Mouse (Mus musculus) MEL (cell line): ENCODE results near the gene B230217C12Rik.
A peak's percentile ranks its signal among the peaks of the same experiment; 100 is the strongest.

Experiments used
- CTCF ChIP-seq, 3 experiments: IDR thresholded peaks in 2 of 3; conservative IDR thresholded peaks in 1 of 3; 2 replicates each; pipeline ENCODE4 v1.5.1; 2011 to 2012; ENCODE audit warnings: low read length in 3 of 3, low read depth in 2 of 3, mild to moderate bottlenecking in 2 of 3, improper control_type of control experiment in 1 of 3, inconsistent platforms in 1 of 3, mixed read lengths in 1 of 3, moderate library complexity in 1 of 3; ENCODE audit not compliant: control insufficient read depth in 1 of 3, insufficient read depth in 1 of 3, poor library complexity in 1 of 3, severe bottlenecking in 1 of 3
- E2F4 ChIP-seq: IDR thresholded peaks from 2 replicates; pipeline ENCODE4 v1.6.1; 2011; ENCODE audit warnings: low read depth, low read length, improper control_type of control experiment, borderline replicate concordance
- EP300 ChIP-seq, 2 experiments: IDR thresholded peaks; 2 replicates each; pipeline ENCODE4 v1.6.1; 2011; ENCODE audit warnings: improper control_type of control experiment in 2 of 2, low read length in 2 of 2, low read depth in 1 of 2, mild to moderate bottlenecking in 1 of 2
- ETS1 ChIP-seq: IDR thresholded peaks from 2 replicates; pipeline ENCODE4 v1.6.1; 2012; ENCODE audit warnings: low read depth, mild to moderate bottlenecking, inconsistent platforms, low read length, improper control_type of control experiment, moderate library complexity
- GABPA ChIP-seq: IDR thresholded peaks from 2 replicates; pipeline ENCODE4 v1.6.1; 2012; ENCODE audit warnings: low read depth, mild to moderate bottlenecking, inconsistent platforms, low read length, improper control_type of control experiment, moderate library complexity
- MXI1 ChIP-seq: IDR thresholded peaks from 2 replicates; pipeline ENCODE4 v1.6.1; 2011; ENCODE audit warnings: mild to moderate bottlenecking, low read depth, low read length, improper control_type of control experiment
- MYC ChIP-seq: IDR thresholded peaks from 2 replicates; pipeline ENCODE4 v1.6.1; 2011; ENCODE audit warnings: low read depth, mild to moderate bottlenecking, low read length, improper control_type of control experiment, moderate library complexity
- POLR2A ChIP-seq, 2 experiments: IDR thresholded peaks; 2 replicates each; pipeline ENCODE4 v1.6.1; 2011 to 2012; ENCODE audit warnings: low read length in 2 of 2, mild to moderate bottlenecking in 2 of 2, control low read depth in 1 of 2, improper control_type of control experiment in 1 of 2, low read depth in 1 of 2, moderate library complexity in 1 of 2; ENCODE audit not compliant: control insufficient read depth in 1 of 2, insufficient read depth in 1 of 2, poor library complexity in 1 of 2
- POLR2AphosphoS2 ChIP-seq: IDR thresholded peaks from 2 replicates; pipeline ENCODE4 v1.6.1; 2011; ENCODE audit warnings: low read length, improper control_type of control experiment
- RAD21 ChIP-seq: IDR thresholded peaks from 2 replicates; pipeline ENCODE4 v1.6.1; 2011; ENCODE audit warnings: mild to moderate bottlenecking, low read depth, low read length, improper control_type of control experiment
- TBP ChIP-seq: IDR thresholded peaks from 2 replicates; pipeline ENCODE4 v1.8.0; 2011; ENCODE audit warnings: low read depth, low read length, improper control_type of control experiment
- ZC3H11A ChIP-seq: IDR thresholded peaks from 2 replicates; pipeline ENCODE4 v1.6.1; 2012; ENCODE audit warnings: low read depth, mild to moderate bottlenecking, inconsistent platforms, low read length, improper control_type of control experiment

DNA sequence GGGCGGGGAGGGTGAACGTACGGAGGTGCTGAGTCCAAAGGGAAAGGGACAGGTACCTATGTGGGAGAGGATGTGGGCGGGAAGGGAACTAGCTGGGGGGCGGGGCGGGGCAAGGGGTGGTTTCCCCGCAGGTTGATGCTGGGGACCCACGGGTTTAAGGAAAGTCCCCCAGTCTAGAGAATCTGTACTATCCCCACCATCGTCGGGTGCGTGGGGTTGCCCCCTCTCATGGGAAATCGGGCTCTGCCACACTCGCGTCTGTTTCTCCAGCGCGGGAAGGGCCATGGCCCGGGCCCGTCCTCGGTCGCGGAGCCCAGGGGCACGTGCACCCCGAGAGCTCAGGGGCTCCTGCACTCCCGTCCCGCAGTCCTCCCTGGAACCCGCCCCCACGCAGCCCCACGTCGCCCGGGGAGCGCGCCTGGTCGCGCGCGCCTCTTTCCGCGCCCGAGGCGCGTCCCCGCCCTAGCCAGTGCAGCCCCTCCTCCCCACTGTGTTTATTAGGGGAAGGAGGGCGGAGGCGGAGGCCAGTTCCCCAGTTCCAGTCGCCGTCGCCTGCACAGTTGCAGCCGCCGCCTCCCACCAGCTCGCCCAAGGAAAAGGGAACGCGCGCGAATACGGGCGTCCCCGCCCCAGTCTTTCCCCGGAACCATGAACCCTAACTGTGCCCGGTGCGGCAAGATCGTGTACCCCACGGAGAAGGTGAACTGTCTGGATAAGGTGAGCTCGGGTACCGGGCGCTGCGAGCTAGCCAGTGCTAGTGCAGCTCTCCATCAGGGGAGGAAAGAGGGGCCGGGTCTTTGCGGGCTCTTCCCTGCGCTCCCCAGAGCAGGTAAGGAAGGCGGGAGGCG lies 41.2 kb upstream of the B230217C12Rik start:
- no peak for TF ChIP-seq CTCF (IDR thresholded peaks at IDR 0.05 in 2 of 3, conservative IDR thresholded peaks at IDR 0.05 in 1 of 3; ENCODE audit: control insufficient read depth in 1 of 3, insufficient read depth in 1 of 3, low read depth in 2 of 3, low read length in 3 of 3, poor library complexity in 1 of 3, severe bottlenecking in 1 of 3)
- peak; percentile 61 to 69; a peak in 3 of 4 replicates for TF ChIP-seq POLR2A (IDR thresholded peaks at IDR 0.05; ENCODE audit: control insufficient read depth in 1 of 2, insufficient read depth in 1 of 2, low read depth in 1 of 2, low read length in 2 of 2, poor library complexity in 1 of 2)
- no peak for TF ChIP-seq POLR2AphosphoS2
- no peak for TF ChIP-seq GABPA
- TF ChIP-seq MXI1: peak; percentile 90
- no peak for TF ChIP-seq ZC3H11A
- no peak; the same call in 1 of the 2 replicates for TF ChIP-seq TBP
- no peak for TF ChIP-seq RAD21
- TF ChIP-seq E2F4: no peak; the same call in 1 of the 2 replicates
- TF ChIP-seq ETS1: peak; percentile 39; the same call in 1 of the 2 replicates
- TF ChIP-seq MYC: 0 out of 2 replicates have a peak, but pooled peaks have one; percentile 8
- TF ChIP-seq EP300 (IDR thresholded peaks at IDR 0.05; ENCODE audit: low read depth in 1 of 2, low read length in 2 of 2): no peak; a peak in 2 of 4 replicates
